ENCODE assay signal across 8 mouse cellular contexts in the genomic region with DNA sequence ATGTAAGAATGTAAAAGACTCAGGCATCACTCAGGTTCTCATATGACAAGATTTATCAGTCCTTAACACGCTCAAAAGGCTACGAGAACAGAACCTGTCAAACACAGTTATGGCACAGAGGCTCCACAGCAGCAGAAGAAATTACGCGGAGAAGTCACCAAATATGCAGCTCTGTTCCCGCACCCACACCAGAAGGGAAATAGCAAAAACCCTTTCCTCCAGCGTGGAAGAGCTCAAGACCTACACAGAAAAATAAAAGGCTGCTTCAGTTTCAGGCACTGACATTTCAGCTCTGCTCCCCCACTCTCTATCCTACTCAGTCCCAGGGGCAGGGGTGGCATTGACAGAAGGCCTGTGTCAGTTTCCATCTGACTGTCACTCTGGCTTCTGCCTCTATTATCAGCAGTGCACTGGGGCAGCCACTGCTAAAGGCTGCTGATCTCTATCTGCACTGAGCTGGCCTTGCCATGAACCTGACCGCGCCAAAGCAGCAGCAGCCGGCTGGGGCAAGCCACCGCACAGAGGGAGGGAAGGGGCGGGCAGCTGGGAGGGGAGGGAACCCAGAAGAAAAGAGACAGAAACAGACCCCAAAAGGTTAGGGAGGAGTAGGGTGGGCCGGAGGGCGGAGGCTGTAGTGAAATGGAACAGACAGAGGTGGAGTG.
DNase-seq lines count a peak whose midpoint lies in the region; ATAC-seq and TF ChIP-seq lines count a peak whose summit lies in the region.

No protein-coding gene starts in this region.

- no peak overlapping the region for H3K9ac ChIP-seq in embryonic facial prominence, embryonic 11.5 days (replicated peaks; ENCODE audit: low read length)
- no peak overlapping the region for H3K9ac ChIP-seq in liver, embryonic 11.5 days (ENCODE audit: low read depth, low read length)
- H3K9ac ChIP-seq in stomach, postnatal 0 days (ENCODE audit: low read length), result no peak overlapping the region

- WGBS in embryonic facial prominence, embryonic 11.5 days, result 24% methylated on average over 13 of the region's 13 CpGs
- 30% methylated on average over 13 of the region's 13 CpGs for WGBS in liver, embryonic 11.5 days
- 33% methylated on average over 13 of the region's 13 CpGs for WGBS in stomach, postnatal 0 days

- H3K4me2 ChIP-seq in embryonic facial prominence, embryonic 11.5 days (ENCODE audit: low read depth, low read length), result peak overlapping the region; percentile 2
- H3K4me2 ChIP-seq in liver, embryonic 11.5 days, result peak overlapping the region; percentile 40
- 0 out of 2 replicates have a peak overlapping the region, but pooled peaks have one; percentile 11 for H3K4me2 ChIP-seq in stomach, postnatal 0 days (replicated peaks; ENCODE audit: low read depth)

- no peak overlapping the region for H3K4me3 ChIP-seq in embryonic facial prominence, embryonic 11.5 days (ENCODE audit: low read depth, low read length)
- no peak overlapping the region for H3K4me3 ChIP-seq in liver, embryonic 11.5 days (ENCODE audit: low read depth, low read length)
- no peak overlapping the region for H3K4me3 ChIP-seq in stomach, postnatal 0 days (ENCODE audit: low read depth, low read length)

- intact Hi-C loops in heart, postnatal 14 days (cut with DNase I), result no loop called here

- no peak for TF ChIP-seq CTCF in stomach, postnatal 0 days (IDR thresholded peaks at IDR 0.05; ENCODE audit: low read depth)

- no peaks in the 10 kb centered on the region for H3K36me3 ChIP-seq in embryonic facial prominence, embryonic 11.5 days (replicated peaks; ENCODE audit: control insufficient read depth, insufficient read depth, low read depth, low read length)
- no peaks in the 10 kb centered on the region for H3K36me3 ChIP-seq in liver, embryonic 11.5 days (ENCODE audit: control insufficient read depth, insufficient read depth, low read length)
- no peaks in the 10 kb centered on the region for H3K36me3 ChIP-seq in stomach, postnatal 0 days (ENCODE audit: control insufficient read depth, insufficient read depth, low read length)

- H3K9me3 ChIP-seq in embryonic facial prominence, embryonic 11.5 days (replicated peaks; ENCODE audit: control insufficient read depth, low read length), result no peaks in the 10 kb centered on the region
- no peaks in the 10 kb centered on the region for H3K9me3 ChIP-seq in liver, embryonic 11.5 days (ENCODE audit: control insufficient read depth, low read length)
- no peaks in the 10 kb centered on the region for H3K9me3 ChIP-seq in stomach, postnatal 0 days (ENCODE audit: control insufficient read depth, low read length)

- ATAC-seq in embryonic facial prominence, embryonic 11.5 days (replicated peaks; ENCODE audit: insufficient number of reproducible peaks, low FRiP score, low TSS enrichment, low read depth), result peak; percentile 99
- ATAC-seq in liver, embryonic 11.5 days (replicated peaks; ENCODE audit: low FRiP score), result peak; percentile 61
- ATAC-seq in stomach, postnatal 0 days (ENCODE audit: low FRiP score, low TSS enrichment), result no peak

- peak; percentile 2 to 19 for DNase-seq in left cerebral cortex, adult 18-20 months (ENCODE audit: low spot score in 2 of 2)
- no peak for DNase-seq in left cerebral cortex, adult 11 months (ENCODE audit: low spot score)
- DNase-seq in embryonic facial prominence, embryonic 11.5 days (ENCODE audit: low spot score), result peak; percentile 59
- DNase-seq in kidney, adult 11 months, result peak; percentile 8
- no peak for DNase-seq in liver, embryonic 11.5 days (ENCODE audit: low spot score)
- DNase-seq in stomach, postnatal 0 days (ENCODE audit: low spot score), result peak; percentile 14
- DNase-seq in cerebellum, adult 9-10 months, result no peak
- no peak for DNase-seq in heart, postnatal 14 days

- no peaks in the 10 kb centered on the region for H3K4me1 ChIP-seq in embryonic facial prominence, embryonic 11.5 days (ENCODE audit: control insufficient read depth, insufficient read depth, low read length)
- no peaks in the 10 kb centered on the region for H3K4me1 ChIP-seq in liver, embryonic 11.5 days (replicated peaks; ENCODE audit: control insufficient read depth, insufficient read depth, low read length)
- no peaks in the 10 kb centered on the region for H3K4me1 ChIP-seq in stomach, postnatal 0 days (replicated peaks; ENCODE audit: control insufficient read depth, insufficient read depth)

- H3K27me3 ChIP-seq in embryonic facial prominence, embryonic 11.5 days (ENCODE audit: control insufficient read depth, insufficient read depth, low read length), result no peaks in the 10 kb centered on the region
- no peaks in the 10 kb centered on the region for H3K27me3 ChIP-seq in liver, embryonic 11.5 days (replicated peaks; ENCODE audit: control insufficient read depth, insufficient read depth, low read length)
- H3K27me3 ChIP-seq in stomach, postnatal 0 days (ENCODE audit: control insufficient read depth, insufficient read depth, low read length), result no peaks in the 10 kb centered on the region

- TF ChIP-seq EP300 in stomach, postnatal 0 days (optimal IDR thresholded peaks at IDR 0.05), result no peak

- no peak overlapping the region for H3K27ac ChIP-seq in embryonic facial prominence, embryonic 11.5 days (replicated peaks; ENCODE audit: low read depth, low read length)
- H3K27ac ChIP-seq in liver, embryonic 11.5 days (ENCODE audit: low read depth, low read length), result no peak overlapping the region
- H3K27ac ChIP-seq in stomach, postnatal 0 days (replicated peaks), result no peak overlapping the region

Comparison
In these comparisons a context has a peak if more than half of its experiments do, and no peak if none do; other contexts are left out.
1. DNase-seq: peak in left cerebral cortex, adult 18-20 months (2 of 2), embryonic facial prominence, embryonic 11.5 days (single experiment), kidney, adult 11 months (single experiment) and stomach, postnatal 0 days (single experiment); none in left cerebral cortex, adult 11 months (single experiment), liver, embryonic 11.5 days (single experiment), cerebellum, adult 9-10 months (single experiment) and heart, postnatal 14 days (0 of 2).
2. Peak in every context shown above with its lines, with median percentiles within 50 percentile points of each other: H3K4me2 ChIP-seq.